Mouse (Mus musculus) spleen, adult 12 weeks (tissue): ENCODE data around the gene Chd1.
"Not testable (repeated sequence)": the region's sequence is repeated elsewhere in the genome, so short reads cannot be mapped to it uniquely, and the experiment has no call there.

ENCODE experiments used
- DNase-seq: peaks from one replicate; pipeline ENCODE4 v3.0.0; 2022; ENCODE audit warnings: low spot score

Gene Chd1

DNA sequence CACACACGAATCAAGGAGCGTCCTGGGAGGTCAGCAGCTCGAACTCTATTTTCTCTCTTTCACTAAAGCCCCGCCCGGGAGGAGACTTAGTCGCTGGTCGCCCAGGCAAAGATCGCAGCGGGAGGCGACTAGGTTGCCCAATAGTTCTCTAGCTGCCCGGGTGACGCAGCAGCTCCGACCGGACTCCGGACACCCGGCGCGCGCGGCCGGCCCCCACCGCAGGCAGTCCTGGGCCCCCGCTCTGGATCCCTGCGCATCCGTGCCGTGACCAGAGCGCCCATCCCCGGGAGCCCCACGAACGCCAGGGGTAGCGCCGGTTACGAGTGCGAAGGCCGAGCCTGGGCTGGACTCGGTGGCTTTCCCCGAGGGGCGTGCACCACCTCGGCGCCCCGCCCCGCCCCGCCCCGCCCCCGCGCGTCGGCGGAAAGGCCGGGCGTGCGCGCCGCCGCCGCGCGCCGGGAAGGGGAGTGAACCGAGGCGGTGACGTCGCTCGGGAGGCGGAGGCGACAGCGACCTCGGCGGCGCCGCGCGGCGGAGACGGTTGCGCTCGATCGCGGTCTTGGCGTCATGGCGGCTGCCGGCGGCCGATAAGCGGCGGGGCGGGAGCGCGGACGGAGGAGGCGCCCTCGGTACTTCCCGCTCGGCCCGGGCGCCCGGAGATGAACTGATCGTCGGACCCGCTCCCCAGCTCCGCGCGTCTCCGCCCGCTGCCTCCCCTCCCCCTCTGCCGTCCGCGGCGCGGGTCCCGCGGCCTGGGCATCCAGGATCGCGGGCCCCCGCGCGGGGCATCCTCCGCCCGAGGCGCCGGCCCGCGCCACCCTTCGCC lies at the start of gene Chd1:
Gene Chd1, plus strand, starts transcription at position 493 of the 826 bp plus-strand sequence.
- DNase-seq: peak; percentile 86

DNA sequence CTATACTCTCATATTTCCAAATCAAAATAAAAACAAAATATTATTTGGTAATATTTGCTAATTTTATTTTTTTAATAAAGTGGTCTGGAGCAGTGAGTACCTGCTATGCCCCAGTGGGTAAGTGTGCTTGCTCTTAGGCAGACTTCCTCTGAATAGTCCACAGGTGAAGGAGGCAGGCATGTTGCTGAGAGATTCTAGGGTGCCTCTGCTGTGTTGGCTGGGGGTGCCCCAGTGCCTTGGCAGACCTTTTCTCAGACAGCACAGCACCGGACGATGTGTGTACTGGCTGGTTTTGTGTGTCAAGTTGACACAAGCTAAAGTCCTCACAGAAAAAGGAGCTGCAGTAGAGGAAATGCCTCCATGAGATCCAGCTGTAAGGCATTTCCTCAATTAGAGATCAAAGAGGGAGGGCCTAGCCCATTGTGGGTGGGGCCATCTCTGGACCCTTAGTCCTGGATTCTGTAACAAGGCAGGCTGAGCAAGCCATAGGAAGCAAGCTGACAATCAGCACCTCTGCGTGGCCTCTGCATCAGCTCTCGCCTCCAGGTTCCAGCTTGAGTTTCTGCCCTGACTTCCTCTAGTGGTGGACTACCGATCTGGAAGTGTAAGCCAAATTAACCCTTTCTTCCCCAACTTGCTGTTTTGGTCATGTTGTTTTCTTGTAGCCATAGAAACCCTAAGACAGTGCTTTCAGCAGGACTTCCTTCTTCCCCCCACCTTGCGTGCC lies 47.7 kb upstream of the Chd1 start:
- DNase-seq: no peak

DNA sequence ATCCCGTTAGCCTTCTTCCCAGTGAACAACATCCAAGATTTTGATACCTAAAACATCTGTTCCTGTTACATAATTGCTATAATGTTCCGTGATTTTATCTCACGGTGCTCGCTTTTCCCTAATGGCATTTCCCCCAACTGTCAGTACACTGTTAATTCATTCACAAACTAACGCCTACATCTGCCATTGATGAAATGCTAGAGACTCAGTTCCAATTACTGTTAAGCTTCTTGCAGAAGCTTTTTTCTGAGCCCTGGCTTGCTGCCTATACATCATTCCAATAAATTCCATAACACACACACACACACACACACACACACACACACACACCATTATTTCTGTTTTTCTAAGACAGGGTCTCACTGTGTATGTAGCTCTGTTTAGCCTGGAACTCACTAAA lies 31.9 kb upstream of the Chd1 start:
- DNase-seq: no peak

DNA sequence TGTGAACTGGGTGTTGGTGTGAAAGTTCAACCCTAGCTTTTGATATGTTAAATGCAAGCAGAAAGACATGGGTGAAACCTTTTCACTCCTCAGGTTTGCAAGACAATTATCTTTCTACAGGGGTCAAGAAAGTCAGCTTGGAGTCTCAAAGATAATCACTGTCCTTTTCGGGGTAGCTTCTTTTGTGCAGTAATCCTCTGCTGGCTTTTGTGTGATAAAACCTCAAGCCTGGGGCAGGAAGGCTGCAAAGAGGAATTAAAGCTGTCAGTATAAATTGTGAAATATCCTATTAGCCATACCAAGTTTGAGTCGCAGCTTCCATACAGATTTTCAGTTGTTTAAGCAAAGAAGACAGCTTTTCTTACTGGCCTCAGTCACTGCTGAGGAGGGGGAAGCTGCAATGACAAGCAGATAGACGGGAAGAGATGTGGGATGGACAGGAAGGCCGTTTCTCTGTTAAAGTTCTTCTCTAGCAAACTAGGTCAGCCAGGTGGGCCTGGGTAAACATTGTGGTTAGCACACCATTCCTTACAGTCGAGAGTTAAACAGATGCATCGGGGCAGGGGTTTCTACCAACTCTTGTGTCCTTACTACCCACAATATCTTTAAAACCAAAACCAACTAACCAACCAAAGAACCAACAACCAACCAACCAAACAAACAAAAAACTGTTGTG lies 26.7 kb upstream of the Chd1 start:
- DNase-seq: no peak

DNA sequence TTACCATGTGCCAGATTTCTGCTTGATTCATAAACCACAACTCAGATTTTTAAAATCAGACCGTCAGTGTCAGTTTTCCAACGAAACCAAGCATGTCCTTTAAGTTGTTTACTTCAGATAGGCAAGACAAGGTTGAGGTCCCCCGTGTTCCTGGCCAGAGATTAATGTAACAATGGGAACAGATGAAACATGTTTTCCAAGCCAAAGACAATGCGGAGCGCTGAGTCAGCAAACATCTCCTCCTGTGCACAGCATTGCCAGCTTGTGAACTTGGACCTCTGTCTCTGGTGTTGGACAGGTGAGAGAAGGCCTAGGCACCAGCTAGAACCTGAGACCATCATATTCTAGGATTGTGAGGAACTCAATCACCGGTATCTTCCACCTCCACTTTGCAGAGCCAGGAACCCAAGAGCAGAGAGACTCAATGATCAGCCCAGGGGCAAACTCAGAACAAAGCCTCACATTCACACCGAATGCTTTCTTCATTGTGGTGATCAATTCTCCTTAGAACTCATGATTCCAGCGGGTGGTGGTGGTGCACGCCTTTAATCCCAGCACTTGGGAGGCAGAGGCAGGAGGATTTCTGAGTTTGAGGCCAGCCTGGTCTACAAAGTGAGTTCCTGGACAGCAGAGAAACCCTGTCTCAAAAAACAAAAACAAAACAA lies 24.7 kb upstream of the Chd1 start:
- no peak for DNase-seq

DNA sequence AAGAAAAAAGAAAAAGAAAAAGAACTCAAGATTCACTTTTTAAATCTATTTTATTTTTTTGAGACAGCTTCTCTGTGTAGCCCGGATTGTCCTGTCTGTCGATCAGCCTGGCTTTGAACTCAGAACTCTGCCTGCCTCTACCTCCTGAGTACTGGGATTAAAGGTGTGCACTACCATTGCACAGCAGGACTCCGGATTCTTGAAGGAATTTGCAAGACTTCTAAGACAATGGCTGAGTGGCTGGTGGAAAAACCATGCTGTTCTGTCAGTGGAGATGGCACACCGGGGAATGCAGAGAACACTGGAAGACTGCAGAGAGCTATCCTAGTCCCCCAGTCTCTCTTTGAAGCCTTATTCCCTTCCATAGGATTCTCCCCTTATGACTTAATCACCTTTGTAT lies 24.1 kb upstream of the Chd1 start:
- no peak for DNase-seq

DNA sequence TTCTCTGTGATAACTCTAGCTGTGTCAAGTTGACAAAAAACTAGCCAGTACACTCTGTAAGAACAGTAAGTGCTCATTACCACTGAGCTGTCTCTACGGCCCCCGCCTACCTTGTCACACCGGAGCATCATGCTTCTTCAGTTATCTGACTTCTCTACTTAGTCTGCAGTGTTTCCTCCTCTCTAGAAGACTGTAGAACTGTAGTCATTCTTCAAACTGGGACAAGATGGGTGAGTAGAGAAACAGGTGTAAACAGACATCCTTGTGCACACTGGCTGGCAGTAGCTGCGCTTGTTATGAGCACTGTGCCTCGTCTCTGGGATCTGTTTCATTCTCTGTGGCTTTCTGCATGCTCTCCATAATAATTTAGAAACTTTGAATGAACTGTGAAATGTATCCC lies 18.4 kb upstream of the Chd1 start:
- no peak for DNase-seq

DNA sequence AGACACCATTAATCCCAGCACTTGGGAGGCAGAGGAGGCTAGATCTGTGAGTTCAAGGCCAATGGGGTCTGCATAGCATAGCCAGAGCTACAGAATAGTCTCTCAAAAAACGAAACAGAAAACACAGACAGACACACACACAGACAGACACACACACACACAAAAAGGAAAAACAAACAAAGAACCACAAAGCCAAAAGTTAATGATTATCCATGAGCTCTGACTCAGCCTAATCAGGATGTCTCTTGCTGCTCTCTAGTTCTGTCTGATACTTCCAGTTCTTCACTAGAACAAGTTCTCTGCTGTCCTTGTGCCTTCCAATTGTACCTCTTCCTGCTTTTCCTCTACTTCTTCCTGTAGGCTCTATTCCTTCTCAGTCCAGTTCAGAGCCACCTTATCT lies 14.5 kb upstream of the Chd1 start:
- DNase-seq: no peak

DNA sequence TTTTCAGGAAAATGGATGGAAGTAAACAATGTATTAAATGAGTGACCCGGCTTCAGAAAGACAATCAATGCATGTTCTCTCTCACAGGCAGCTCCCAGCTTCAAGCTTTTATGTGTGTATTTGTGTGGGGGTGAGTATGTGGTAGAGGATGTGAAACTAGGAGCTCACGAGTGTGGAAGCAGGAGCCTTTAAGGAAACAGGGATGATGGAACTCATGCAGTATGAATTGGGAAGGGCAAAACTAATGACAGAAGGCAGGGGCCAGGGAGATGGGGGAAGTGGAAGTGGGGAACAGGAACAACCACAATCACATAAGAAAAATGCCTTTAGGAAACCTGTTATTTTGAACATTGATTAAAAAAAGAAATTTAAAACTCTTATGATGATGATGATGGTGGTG lies 9.2 kb upstream of the Chd1 start:
- DNase-seq: no peak

DNA sequence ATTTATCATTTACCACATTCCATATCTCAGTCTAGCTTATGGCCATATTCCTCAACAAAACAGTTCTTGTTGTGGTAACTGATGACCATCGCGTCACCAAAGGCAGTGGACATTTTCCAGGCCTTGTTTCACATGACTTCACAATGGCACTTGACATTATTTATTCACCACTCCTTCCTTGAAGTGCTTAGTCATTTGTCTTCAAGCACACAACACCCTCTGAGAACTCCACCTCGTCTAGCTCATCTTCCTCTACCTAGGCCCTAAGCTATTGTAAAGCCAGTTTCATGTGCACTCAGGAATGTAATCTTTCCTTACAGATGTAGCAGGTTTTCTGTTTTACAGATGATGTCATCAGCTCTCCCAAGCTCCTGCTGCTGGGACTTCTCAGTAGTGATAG lies 5.8 kb upstream of the Chd1 start:
- no peak for DNase-seq

DNA sequence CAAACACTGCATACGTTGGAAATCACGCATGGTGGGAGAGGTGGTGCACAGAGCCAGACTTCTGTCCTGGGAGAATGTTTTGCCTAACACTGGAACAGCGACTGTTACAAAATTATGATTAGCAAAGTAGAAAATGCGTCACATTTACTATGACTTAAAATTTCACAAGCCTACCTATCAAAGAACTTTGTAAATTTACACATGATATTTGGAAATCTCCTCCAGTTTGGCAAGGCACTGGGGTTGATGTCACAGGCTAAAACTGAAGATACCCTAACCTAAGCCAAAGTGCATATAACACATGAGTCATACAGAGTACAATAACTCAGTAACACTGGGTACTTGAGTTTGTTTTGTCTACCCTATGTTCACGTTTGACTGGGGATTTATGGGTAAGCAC lies 3.3 kb upstream of the Chd1 start:
- no peak for DNase-seq

DNA sequence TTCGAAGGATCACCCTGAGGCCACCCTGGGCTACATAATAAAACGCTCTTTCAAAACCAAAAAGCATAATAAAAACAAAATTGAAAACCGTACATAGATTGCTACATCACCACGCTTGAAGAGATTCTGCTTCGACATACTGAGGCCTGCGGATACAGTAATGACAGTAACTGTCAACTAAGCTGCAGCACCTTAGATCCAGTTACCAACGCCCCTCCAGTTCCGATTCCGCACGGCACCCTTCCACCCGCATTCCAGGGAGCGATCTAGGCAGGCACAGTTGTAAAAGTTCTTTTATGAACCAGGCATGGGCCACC lies 651 bp upstream of the Chd1 start:
- DNase-seq: no peak

DNA sequence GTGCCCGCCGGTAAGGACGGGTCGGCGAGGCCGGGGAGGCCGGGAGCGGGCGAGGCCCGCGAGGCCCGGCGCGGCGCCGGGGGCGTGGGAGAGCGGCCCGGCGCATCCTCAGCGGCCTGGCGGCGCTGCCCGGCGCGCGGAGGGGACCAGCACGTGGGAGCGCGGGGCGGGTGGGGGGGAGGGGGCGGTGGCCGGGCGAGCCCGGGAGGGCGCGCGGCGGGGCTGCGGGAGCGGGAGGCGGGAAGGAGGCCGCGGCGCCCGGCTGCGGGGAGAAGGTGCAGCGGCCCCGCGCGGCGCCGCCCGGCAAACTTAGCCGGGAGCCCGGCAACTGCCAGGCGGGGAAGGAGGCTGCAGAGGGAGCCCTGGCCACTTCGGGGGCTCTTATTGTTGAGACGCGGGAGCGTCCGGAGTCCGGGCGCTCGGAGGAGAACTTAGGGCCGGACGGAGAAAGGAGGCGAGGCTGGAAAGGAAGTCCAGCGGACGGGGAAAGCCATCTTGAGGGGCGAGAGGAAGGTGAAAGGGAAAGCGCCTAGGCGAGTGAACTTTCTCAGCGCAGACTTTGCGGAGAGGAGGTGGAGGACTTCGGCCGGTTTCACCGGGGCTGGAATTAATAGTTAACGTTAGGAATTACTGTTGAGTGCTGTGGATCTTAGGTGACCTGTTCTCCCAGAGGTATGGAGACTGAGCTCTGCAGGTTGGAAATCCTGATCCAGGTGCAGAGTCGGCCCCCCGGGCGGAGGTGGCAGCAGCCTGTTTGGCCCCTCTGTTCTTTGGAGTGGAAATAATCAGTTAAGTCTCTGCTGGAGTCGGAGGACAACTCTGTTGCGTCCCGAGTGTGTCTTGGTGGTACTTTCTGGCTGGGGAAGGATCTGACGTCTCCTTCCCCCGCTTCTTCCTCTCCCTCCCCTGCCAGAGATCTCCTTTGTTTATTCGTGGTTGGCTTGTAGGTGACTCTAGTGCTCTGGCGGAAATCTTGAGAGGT lies 827 bp downstream of the Chd1 start:
- peak; percentile 51 for DNase-seq

DNA sequence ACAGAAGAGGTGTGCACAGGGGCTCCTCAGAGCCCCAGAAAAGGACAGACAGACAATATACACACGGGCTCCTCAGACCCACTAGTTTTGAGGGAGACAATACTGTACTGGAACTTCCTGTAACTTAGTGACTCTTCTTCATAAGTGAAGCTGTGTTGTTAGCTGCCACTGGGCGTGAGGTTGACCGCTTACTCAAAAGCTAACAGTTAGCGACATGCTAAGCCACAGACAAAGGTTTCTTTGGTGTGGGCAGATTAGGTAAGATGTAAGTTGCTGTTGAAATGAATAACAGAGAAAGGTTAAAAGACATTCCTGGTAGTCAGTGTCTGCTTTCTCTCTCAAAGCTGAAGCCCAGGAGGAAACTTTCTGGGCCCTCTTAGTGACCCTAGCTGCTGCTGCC lies 9.7 kb downstream of the Chd1 start:
- DNase-seq: no peak

DNA sequence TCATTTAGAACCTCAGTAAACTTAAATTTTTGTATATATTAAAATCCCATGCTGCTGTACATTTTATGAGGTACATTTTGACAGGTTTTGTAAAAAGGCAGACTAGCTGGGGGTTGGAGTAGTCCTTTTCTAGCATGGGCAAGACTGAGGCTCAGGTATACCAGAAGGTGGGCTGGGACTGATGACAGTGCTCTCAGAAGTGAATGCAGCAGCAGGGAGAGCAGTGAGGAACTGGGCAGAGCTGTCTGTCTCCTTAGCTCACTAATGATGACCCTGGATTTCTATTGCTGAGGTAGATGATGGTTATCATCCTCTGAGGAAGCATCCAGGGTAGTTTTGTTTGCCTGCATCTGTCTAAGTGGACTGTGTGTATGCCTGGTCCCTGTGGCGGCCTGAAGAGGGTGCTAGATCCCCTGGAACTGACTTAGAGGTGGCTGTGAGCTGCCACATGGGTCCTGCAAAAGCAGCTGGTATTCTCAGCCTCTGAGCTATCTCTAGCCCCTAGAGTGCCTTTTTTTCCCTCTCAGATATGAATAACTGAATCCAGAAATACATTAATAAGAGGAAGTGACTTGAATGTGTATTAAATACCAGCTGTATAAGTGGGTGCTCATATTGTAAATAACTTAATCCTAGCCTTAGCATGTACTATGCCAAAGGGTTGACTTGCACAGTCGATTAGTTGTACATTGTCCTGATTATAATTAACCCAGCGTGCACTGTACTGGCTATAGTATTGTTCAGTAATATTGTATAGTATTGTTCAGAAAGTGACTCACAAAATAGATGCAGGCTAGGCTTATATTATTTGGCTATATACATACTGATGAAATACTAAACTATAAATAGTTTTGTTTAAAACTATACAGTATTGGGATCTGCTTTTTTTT lies 10.5 kb downstream of the Chd1 start:
- DNase-seq: no peak

DNA sequence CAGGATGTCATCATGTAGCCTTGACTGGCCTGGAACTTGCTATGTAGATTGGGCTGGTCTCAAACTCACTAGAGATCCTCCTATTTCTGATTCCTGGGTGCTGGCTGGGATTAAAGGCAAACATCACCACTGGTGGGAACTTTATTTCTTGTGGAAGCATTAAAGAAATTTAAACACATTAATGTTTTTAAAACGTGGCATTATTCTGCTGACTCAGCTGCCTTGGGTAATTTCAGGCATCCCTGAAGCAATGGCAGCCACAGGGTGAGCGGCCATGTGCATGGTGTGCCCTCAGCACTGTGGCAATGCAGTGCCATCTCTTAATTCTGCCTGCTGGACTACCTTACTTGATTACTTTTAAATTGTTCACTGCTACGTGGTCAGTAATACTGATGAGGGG lies 11.2 kb downstream of the Chd1 start:
- no peak for DNase-seq

DNA sequence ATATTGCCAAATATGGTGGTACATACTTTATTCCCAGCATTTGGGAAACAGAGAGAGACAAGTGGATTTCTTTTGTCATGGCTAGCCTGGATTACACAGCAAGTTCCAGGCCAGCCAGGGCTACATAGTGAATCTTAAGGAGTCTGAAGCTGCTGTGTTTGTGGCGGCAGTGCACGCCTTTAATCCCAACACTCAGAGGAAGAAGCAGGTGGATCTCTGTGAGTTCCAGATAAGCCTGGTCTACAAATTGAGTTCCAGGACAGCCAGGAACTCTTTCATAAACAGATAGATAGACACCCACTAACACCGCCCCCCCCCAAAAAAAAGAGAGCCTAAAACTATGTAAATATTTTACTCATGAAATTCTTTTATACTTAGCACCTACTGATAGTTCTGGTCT lies 16.1 kb downstream of the Chd1 start:
- DNase-seq: no peak

DNA sequence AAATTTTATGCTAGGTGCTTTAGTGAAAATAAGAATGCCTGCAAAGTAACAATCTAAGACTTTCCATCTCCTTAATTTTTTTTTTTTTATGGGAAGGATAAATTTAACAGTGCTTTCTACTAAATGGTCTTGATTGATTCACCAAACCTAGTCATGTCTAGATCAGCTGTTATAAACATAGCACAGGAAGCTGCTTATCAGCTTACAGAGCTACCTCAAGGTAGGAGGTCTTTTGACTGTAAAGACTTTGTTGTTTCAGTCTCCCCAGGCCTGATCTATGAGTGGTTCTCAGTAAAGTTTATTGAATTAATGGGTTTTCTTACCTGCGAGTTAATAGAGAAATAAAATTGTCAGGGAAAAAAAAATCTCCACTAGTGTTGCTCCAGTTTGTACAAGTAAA lies 18.5 kb downstream of the Chd1 start:
- DNase-seq: no peak

DNA sequence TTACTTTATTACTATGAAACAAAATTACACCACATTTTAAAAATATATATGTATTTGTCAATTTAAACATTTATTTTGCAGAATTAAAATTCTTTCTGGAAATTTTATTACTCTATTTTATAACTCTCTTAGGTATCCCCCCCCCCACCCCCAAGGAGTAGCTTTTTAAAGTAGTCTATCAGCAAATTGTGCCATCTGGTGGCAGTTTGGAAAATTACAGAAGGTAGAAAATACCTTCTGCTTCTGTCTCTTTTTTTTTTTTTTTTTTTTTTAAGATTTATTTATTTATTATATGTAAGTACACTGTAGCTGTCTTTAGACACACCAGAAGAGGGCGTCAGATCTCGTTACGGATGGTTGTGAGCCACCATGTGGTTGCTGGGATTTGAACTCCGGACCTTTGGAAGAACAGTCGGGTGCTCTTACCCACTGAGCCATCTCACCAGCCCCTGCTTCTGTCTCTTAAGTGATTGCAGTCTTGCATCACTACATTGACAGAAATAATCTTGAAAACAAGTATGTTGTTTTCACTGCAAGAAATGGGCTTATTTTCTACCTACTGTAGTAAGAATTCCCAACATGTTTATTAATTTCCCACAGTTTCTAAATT lies 19.2 kb downstream of the Chd1 start:
- not testable (repeated sequence) for DNase-seq

DNA sequence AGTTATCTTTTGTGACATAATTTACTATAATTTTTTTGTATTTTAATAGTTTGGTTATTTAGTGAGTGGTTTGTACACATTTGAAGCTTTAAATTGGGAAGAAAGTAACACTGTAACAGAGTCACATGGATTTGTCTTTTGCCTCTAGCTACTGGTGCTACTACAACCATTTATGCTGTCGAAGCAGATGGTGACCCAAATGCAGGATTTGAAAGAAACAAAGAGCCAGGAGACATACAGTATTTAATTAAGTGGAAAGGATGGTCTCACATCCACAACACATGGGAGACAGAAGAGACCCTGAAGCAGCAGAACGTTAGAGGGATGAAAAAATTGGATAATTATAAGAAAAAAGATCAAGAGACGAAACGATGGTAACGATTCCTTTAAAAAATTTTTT lies 26.9 kb downstream of the Chd1 start:
- no peak for DNase-seq
